Mouse (Mus musculus): ENCODE results near the gene Rbm26. TPM values are rescaled to one million over a fixed set of nuclear protein-coding genes. Genes with fewer than 3 reads are reported as not detected.

The Rbm26 gene
- polyA plus RNA-seq (2015; fragmentation: Illumina TruSeq; extraction: RNeasy Lipid Tissue Mini Kit (QIAGEN cat#74804); ENCODE audit: insufficient read depth, low replicate concordance): 86.2 TPM

DNA sequence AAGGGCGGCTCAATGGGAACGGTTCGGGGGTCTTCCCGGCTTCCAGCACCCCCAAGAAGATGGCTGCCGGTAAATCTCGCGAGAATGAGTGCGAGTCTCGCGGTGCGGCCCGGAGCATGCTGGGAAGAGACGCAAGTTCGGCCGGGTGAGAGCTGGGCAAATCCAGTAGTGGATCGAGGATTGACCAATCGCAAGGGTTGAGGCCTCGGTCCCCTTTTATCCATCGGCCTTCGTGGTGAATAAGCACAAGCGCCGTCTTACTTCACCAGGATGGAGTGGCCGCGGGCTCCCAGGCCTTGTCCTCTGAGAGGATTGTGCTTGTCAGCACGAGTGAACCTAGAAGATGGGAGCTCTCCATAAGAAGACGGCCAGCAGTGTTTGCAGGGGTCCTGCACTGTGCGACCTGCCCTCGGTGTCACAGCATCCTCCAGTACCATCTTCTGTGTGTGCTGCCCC is at the start of gene Rbm26:
Gene Rbm26 (minus strand): TSS at position 90 of the 456 bp plus-strand sequence.

Other genes starting within 250 kb of the Rbm26 start
- gene Ndfip2, start 81.2 kb upstream of the Rbm26 start, polyA plus RNA-seq (2015; fragmentation: Illumina TruSeq; extraction: RNeasy Lipid Tissue Mini Kit (QIAGEN cat#74804); ENCODE audit: insufficient read depth, low replicate concordance): 34.1 TPM